Mouse (Mus musculus) neural tube, embryonic 11.5 days (tissue): ENCODE results near the gene Raver1. TPM values are rescaled to one million over a fixed set of nuclear protein-coding genes. Genes with fewer than 3 reads are reported as not detected.

Source experiments
- ATAC-seq: fragments of 200-750 bp; cut with Nextera tagmentation; 2 replicates; pipeline ENCODE4 v1.8.0; 2017; ENCODE audit warnings: moderate number of reproducible peaks, mild to moderate bottlenecking, moderate TSS enrichment, moderate library complexity; ENCODE audit not compliant: insufficient read depth, low FRiP score, low TSS enrichment
- DNase-seq: peaks from one replicate; pipeline ENCODE4 v3.0.0-alpha.2; 2015; ENCODE audit warnings: low spot score
- H3K27ac ChIP-seq: fragments of 300-500 bp; sonication (generic); 2 replicates; pipeline ENCODE4 v1.5.1; 2014; ENCODE audit warnings: low read depth, mild to moderate bottlenecking, low read length
- H3K27me3 ChIP-seq: fragments of 300-500 bp; sonication (generic); 2 replicates; pipeline ENCODE4 v1.6.1; 2014; ENCODE audit warnings: mild to moderate bottlenecking, low read length, mixed read lengths; ENCODE audit not compliant: control insufficient read depth, insufficient read depth
- H3K36me3 ChIP-seq: fragments of 300-500 bp; sonication (generic); 2 replicates; pipeline ENCODE4 v1.6.1; 2014; ENCODE audit warnings: mild to moderate bottlenecking, low read length, moderate library complexity, mixed read lengths; ENCODE audit not compliant: control insufficient read depth, insufficient read depth
- H3K4me1 ChIP-seq: fragments of 300-500 bp; sonication (generic); 2 replicates; pipeline ENCODE4 v1.6.1; 2014; ENCODE audit warnings: low read length, mixed read lengths; ENCODE audit not compliant: control insufficient read depth, insufficient read depth
- H3K4me2 ChIP-seq: fragments of 300-500 bp; sonication (generic); 2 replicates; pipeline ENCODE4 v1.6.1; 2014; ENCODE audit warnings: low read depth, mild to moderate bottlenecking, moderate library complexity
- H3K4me3 ChIP-seq: fragments of 300-500 bp; sonication (generic); 2 replicates; pipeline ENCODE4 v1.5.1; 2014; ENCODE audit warnings: low read depth, low read length
- H3K9ac ChIP-seq: fragments of 300-500 bp; sonication (generic); 2 replicates; pipeline ENCODE4 v1.6.1; 2014; ENCODE audit warnings: mild to moderate bottlenecking, low read length
- H3K9me3 ChIP-seq: fragments of 300-500 bp; sonication (generic); 2 replicates; pipeline ENCODE4 v1.6.1; 2016; ENCODE audit warnings: low read length; ENCODE audit not compliant: control insufficient read depth
- WGBS: fragments of 180-500 bp; shearing (Covaris S2); extraction: QIAGEN DNeasy Blood & Tissue Kit; methylation state at CpG from one replicate; pipeline ENCODE4 v1.1.7; 2014; 5-methylcytosine and 5-hydroxymethylcytosine counted together
- polyA plus RNA-seq: library from polyadenylated mRNA; unstranded; fragments of >200 nt; fragmentation: Nextera tagmentation; extraction: Ambion mirVana; gene quantifications from 2 replicates; pipeline ENCODE4 v1.2.1, GENCODE M21; 2014

Raver1 gene
- polyA plus RNA-seq, 1 experiment from 2014 or later = 90.7 TPM

DNA sequence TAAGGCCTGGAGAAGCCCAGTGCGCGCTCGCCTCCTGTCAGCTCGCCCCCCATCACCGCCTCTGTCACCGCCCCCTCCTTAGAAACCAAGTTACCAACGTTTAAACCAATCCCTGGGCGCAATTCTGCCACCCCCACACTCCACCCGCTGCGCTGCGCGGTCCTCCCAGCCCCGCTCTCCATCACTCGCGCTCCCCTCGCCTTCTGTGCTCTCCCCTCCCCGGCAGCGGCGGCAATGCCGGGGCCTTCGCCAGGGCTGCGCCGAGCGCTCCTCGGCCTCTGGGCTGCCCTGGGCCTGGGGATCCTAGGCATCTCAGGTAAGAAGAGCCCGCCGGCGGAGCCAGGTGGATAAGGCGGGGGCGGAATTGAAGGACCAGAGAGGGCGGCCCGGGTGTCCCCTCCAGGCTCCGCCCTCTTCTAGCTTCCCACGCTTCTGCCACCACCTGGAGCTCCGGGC lies 59.9 kb downstream of the Raver1 start, which contains the start of gene Icam5:
TSS of gene Icam5 (plus strand) at position 178 of the 456 bp plus-strand sequence.
- no peaks in the 10 kb centered on the region for H3K9me3 ChIP-seq
- H3K4me3 ChIP-seq = peak within 1 kb of the TSS; percentile 42
- peaks cover 21% of the 10 kb centered on the region for H3K4me1 ChIP-seq
- H3K27ac ChIP-seq = no peak within 1 kb of the TSS
- H3K4me2 ChIP-seq = peak within 1 kb of the TSS; percentile 83
- 0 out of 2 replicates have a peak, but pooled peaks have one; percentile 8 for ATAC-seq
- WGBS = under 1% methylated on average over 35 of the region's 35 CpGs
- H3K9ac ChIP-seq = peak within 1 kb of the TSS; percentile 42
- peak; percentile 24 for DNase-seq
- no peaks in the 10 kb centered on the region for H3K36me3 ChIP-seq
- peaks cover 81% of the 10 kb centered on the region for H3K27me3 ChIP-seq

GRCm38 (mm10) chr9:21031251-21031895 lies 60.4 kb downstream of the Raver1 start:
- H3K4me2 ChIP-seq = peak overlapping the region; percentile 83
- peaks cover 21% of the 10 kb centered on the region for H3K4me1 ChIP-seq
- H3K36me3 ChIP-seq = no peaks in the 10 kb centered on the region
- WGBS = under 1% methylated on average over 36 of the region's 36 CpGs
- H3K9me3 ChIP-seq = no peaks in the 10 kb centered on the region
- H3K27me3 ChIP-seq = peaks cover 75% of the 10 kb centered on the region
- DNase-seq = peak; percentile 60
- peak; percentile 40; the same call in 1 of the 2 replicates for ATAC-seq
- no peak overlapping the region for H3K9ac ChIP-seq
- no peak overlapping the region for H3K27ac ChIP-seq
- peak overlapping the region; percentile 42 for H3K4me3 ChIP-seq

GRCm38 (mm10) chr9:21030781-21031250 lies 61.0 kb downstream of the Raver1 start:
- peak overlapping the region; percentile 83 for H3K4me2 ChIP-seq
- H3K4me3 ChIP-seq = peak overlapping the region; percentile 42
- no peak overlapping the region for H3K9ac ChIP-seq
- no peaks in the 10 kb centered on the region for H3K36me3 ChIP-seq
- no peak overlapping the region for H3K27ac ChIP-seq
- peaks cover 21% of the 10 kb centered on the region for H3K4me1 ChIP-seq
- no peaks in the 10 kb centered on the region for H3K9me3 ChIP-seq
- peak; percentile 81 for DNase-seq
- H3K27me3 ChIP-seq = peaks cover 70% of the 10 kb centered on the region
- under 1% methylated on average over 13 of the region's 13 CpGs for WGBS
- peak; percentile 62 for ATAC-seq

- no peaks in the 10 kb centered on the region for H3K36me3 ChIP-seq
- no peak overlapping the region for H3K9ac ChIP-seq
- 20% methylated on average over 22 of the region's 22 CpGs for WGBS
- H3K4me1 ChIP-seq = peaks cover 21% of the 10 kb centered on the region
- H3K4me2 ChIP-seq = peak overlapping the region; percentile 83
- peaks cover 63% of the 10 kb centered on the region for H3K27me3 ChIP-seq
- no peak overlapping the region for H3K27ac ChIP-seq
- H3K4me3 ChIP-seq = peak overlapping the region; percentile 42; the same call in 1 of the 2 replicates
- no peaks in the 10 kb centered on the region for H3K9me3 ChIP-seq
- ATAC-seq (no peak), DNase-seq (no peak)
These were observed 61.7 kb downstream of the Raver1 start for GRCm38 (mm10) chr9:21030055-21030600.

DNA sequence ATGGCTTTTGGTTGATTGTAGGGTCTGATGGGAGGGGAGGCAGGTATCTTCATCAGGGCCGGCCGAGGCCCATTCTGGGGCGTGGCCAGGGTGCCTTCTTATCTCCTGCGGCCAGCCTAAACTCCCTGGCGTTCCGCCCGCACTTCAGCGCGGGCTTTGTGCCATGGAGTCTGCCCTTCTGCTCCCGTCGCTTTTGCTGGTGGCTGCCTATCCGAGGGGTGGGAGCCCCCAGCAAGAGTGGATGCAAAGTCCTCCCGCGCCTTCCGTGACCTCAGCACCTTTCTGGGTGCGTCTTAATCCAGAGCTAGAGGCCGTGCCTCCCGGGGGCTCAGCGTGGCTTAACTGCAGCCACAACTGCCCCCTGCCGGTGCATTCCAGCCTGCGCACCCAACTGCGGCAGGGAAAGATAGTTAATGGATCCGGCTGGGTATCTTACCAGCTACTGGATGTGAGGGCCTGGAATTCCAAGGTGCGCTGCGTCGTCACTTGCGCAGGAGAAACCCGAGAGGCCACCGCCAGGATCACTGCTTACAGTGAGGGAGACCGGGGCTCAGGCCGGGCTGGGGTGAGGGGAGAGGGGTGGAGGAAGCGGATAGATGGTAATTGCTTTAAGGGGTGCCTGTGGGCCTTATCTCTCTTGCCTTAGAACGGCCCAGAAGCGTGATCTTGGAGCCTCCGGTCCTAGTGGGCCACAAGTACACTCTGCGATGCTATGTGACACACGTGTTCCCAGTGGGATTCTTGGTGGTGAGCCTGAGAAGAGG lies 62.3 kb downstream of the Raver1 start, which contains the start of gene Icam4:
TSS of gene Icam4 (plus strand) at position 83 of the 764 bp plus-strand sequence.
- Histone ChIP-seq H3K36me3 (no peaks in the 10 kb centered on the region), H3K4me2 (peak within 1 kb of the TSS; percentile 83), H3K27me3 (peaks cover 56% of the 10 kb centered on the region), H3K9me3 (no peaks in the 10 kb centered on the region), H3K4me3 (peak within 1 kb of the TSS; percentile 42), H3K27ac (no peak within 1 kb of the TSS), H3K9ac (peak within 1 kb of the TSS; percentile 47), H3K4me1 (peaks cover 21% of the 10 kb centered on the region)
- WGBS = 2% methylated on average over 37 of the region's 37 CpGs
- ATAC-seq (no peak), DNase-seq (peak; percentile 85)

DNA sequence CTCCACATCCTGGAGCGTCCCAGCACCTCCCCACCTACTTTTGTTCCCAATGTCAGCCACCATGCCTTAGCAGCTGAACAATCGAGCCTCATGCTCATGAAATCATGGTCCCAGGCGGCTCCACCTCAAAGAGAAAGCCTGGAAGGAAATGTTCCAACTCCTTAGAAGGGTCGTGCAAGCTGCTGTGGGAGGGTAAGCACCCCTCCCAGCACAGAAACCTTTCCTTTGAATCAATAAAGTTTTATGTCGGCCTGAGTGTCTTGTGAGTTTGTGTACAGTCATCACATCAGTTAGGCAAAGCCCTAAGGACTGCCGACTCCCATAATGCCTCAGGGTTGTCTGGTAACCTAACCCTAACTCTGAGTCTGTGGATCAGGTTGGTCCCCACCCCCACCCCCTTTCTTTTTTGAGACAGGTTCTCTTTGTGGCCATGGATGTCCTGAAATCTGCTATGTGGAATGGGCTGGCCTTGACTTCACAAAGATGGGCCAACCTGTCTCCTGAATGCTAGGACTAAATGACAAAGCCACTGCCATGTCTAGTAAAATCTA lies 63.2 kb downstream of the Raver1 start:
- Histone ChIP-seq H3K4me2 (no peak overlapping the region), H3K27ac (no peak overlapping the region), H3K4me3 (no peak overlapping the region), H3K9ac (no peak overlapping the region), H3K9me3 (no peaks in the 10 kb centered on the region), H3K4me1 (peaks cover 21% of the 10 kb centered on the region), H3K36me3 (no peaks in the 10 kb centered on the region), H3K27me3 (peaks cover 48% of the 10 kb centered on the region)
- 65% methylated on average over 6 of the region's 6 CpGs for WGBS
- no peak for ATAC-seq
- DNase-seq = no peak

DNA sequence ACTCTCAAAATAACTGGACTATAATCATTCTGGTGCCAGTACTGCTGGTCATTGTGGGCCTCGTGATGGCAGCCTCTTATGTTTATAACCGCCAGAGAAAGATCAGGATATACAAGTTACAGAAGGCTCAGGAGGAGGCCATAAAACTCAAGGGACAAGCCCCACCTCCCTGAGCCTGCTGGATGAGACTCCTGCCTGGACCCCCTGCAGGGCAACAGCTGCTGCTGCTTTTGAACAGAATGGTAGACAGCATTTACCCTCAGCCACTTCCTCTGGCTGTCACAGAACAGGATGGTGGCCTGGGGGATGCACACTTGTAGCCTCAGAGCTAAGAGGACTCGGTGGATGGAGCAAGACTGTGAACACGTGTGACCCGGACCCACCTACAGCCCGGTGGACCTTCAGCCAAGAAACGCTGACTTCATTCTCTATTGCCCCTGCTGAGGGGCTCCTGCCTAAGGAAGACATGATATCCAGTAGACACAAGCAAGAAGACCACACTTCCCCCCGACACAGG lies 64.0 kb downstream of the Raver1 start:
- no peak overlapping the region for H3K4me3 ChIP-seq
- DNase-seq = peak; percentile 23
- H3K27me3 ChIP-seq = peaks cover 40% of the 10 kb centered on the region
- 33% methylated on average over 8 of the region's 8 CpGs for WGBS
- no peak for ATAC-seq
- no peak overlapping the region for H3K9ac ChIP-seq
- H3K9me3 ChIP-seq = no peaks in the 10 kb centered on the region
- H3K4me2 ChIP-seq = no peak overlapping the region
- no peak overlapping the region for H3K27ac ChIP-seq
- H3K36me3 ChIP-seq = no peaks in the 10 kb centered on the region
- peaks cover 14% of the 10 kb centered on the region for H3K4me1 ChIP-seq

DNA sequence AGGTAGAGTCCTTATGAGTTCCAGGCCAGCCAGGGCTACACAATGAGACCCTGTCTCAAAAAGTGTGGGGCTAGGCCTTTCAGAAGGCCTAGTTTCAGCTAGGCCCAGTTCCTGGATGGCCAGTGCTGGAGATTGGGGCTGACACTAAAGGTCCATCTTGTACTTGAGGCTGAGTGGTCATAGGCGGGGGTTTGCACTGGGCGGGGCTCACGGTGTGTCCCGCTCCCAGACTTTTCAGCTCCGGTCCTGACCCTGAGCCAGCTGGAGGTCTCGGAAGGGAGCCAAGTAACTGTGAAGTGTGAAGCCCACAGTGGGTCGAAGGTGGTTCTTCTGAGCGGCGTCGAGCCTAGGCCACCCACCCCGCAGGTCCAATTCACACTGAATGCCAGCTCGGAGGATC lies 65.0 kb downstream of the Raver1 start:
- H3K27me3 ChIP-seq = peaks cover 30% of the 10 kb centered on the region
- DNase-seq (no peak), ATAC-seq (no peak)
- H3K9me3 ChIP-seq = no peaks in the 10 kb centered on the region
- peaks cover 10% of the 10 kb centered on the region for H3K4me1 ChIP-seq
- WGBS = 81% methylated on average over 12 of the region's 12 CpGs
- no peak overlapping the region for H3K27ac ChIP-seq
- no peak overlapping the region for H3K9ac ChIP-seq
- no peak overlapping the region for H3K4me3 ChIP-seq
- no peaks in the 10 kb centered on the region for H3K36me3 ChIP-seq
- H3K4me2 ChIP-seq = no peak overlapping the region
